In genomic region chr10:44598615-44599014, GRCm38 (mm10) we compare ENCODE assay signal across 27 mouse cellular contexts.
A peak's percentile ranks its signal among the peaks of the same experiment; 100 is the strongest.
DNase-seq lines count a peak whose midpoint lies in the region; ATAC-seq lines count a peak whose summit lies in the region.
"Had no signal": no experiment of that assay in that cellular context is flagged by ENCODE, and none has a peak within 500 bp of the region (broad histone marks: within the 10 kb centered on the region; RNA-seq: fewer than 3 reads in every experiment).

No protein-coding gene starts in this region.

- WGBS in liver, embryonic 16.5 days (ENCODE audit: insufficient replicate concordance) = 65% methylated on average over 3 of the region's 3 CpGs
- WGBS in liver, embryonic 11.5 days = 81% methylated on average over 3 of the region's 3 CpGs
- whole genome bisulfite sequencing in embryonic facial prominence, embryonic 10.5 days = 84% methylated on average over 3 of the region's 3 CpGs
- 78% methylated on average over 3 of the region's 3 CpGs for WGBS in limb, embryonic 12.5 days

- H3K4me2 ChIP-seq in liver, embryonic 16.5 days (ENCODE audit: low read depth, low read length) = no peak overlapping the region
- no peak overlapping the region for H3K4me2 ChIP-seq in liver, embryonic 11.5 days
- H3K4me2 ChIP-seq in limb, embryonic 12.5 days = peak overlapping the region; percentile 31; the same call in 1 of the 2 replicates
- H3K4me2 ChIP-seq: embryonic facial prominence, embryonic 15.5 days; heart, embryonic 12.5 days; hindbrain, embryonic 14.5 days; lung, embryonic 14.5 days; midbrain, embryonic 12.5 days had no signal

- H3K27me3 ChIP-seq in liver, embryonic 16.5 days (ENCODE audit: control insufficient read depth, insufficient read depth, low read depth, low read length) = no peaks in the 10 kb centered on the region
- H3K27me3 ChIP-seq in liver, embryonic 11.5 days (replicated peaks; ENCODE audit: control insufficient read depth, insufficient read depth, low read length) = no peaks in the 10 kb centered on the region
- no peaks in the 10 kb centered on the region for H3K27me3 ChIP-seq in embryonic facial prominence, embryonic 10.5 days (replicated peaks; ENCODE audit: low read depth, poor library complexity, severe bottlenecking)
- peaks cover 7% of the 10 kb centered on the region; the same call in 1 of the 2 replicates for H3K27me3 ChIP-seq in limb, embryonic 12.5 days
- H3K27me3 ChIP-seq: embryonic facial prominence, embryonic 15.5 days; heart, embryonic 12.5 days; midbrain, embryonic 12.5 days had no signal

- no peak overlapping the region for H3K9ac ChIP-seq in liver, embryonic 16.5 days (ENCODE audit: low read depth, low read length)
- H3K9ac ChIP-seq in liver, embryonic 11.5 days (ENCODE audit: low read depth, low read length) = no peak overlapping the region
- H3K9ac ChIP-seq in limb, embryonic 12.5 days (replicated peaks) = no peak overlapping the region
- H3K9ac ChIP-seq: embryonic facial prominence, embryonic 15.5 days; heart, embryonic 12.5 days; hindbrain, embryonic 14.5 days; lung, embryonic 14.5 days; midbrain, embryonic 12.5 days had no signal

- H3K36me3 ChIP-seq in liver, embryonic 16.5 days (ENCODE audit: control insufficient read depth, insufficient read depth) = no peaks in the 10 kb centered on the region
- no peaks in the 10 kb centered on the region for H3K36me3 ChIP-seq in liver, embryonic 11.5 days (ENCODE audit: control insufficient read depth, insufficient read depth, low read length)
- H3K36me3 ChIP-seq in embryonic facial prominence, embryonic 10.5 days (replicated peaks) = no peaks in the 10 kb centered on the region
- no peaks in the 10 kb centered on the region for H3K36me3 ChIP-seq in limb, embryonic 12.5 days
- H3K36me3 ChIP-seq: embryonic facial prominence, embryonic 15.5 days; heart, embryonic 12.5 days; midbrain, embryonic 12.5 days had no signal

- no peaks in the 10 kb centered on the region for H3K9me3 ChIP-seq in liver, embryonic 16.5 days (replicated peaks; ENCODE audit: control insufficient read depth, low read length)
- H3K9me3 ChIP-seq in liver, embryonic 11.5 days (ENCODE audit: control insufficient read depth, low read length) = no peaks in the 10 kb centered on the region
- H3K9me3 ChIP-seq in embryonic facial prominence, embryonic 10.5 days = no peaks in the 10 kb centered on the region
- H3K9me3 ChIP-seq in limb, embryonic 12.5 days = no peaks in the 10 kb centered on the region
- H3K9me3 ChIP-seq: embryonic facial prominence, embryonic 15.5 days; heart, embryonic 12.5 days; megakaryocyte, embryonic 14.5 days; midbrain, embryonic 12.5 days had no signal

- no peak for DNase-seq in liver, embryonic 11.5 days (ENCODE audit: low spot score)
- no peak for DNase-seq in embryonic facial prominence, embryonic 10.5 days (ENCODE audit: low spot score)
- DNase-seq in layer of hippocampus, adult 8-10 months (ENCODE audit: low spot score in 2 of 2) = no peak
- DNase-seq: adrenal gland, postnatal 14 days; cerebellum, adult 18-20 months; gastrocnemius, postnatal 25 days; heart, adult 2 months; heart, postnatal 4 days; kidney, adult 11 months; kidney, postnatal 25 days; liver; lung, embryonic 14.5 days; lung, postnatal 14 days; right cerebral cortex, postnatal 14 days; thymus, postnatal 25 days had no signal

- H3K4me1 ChIP-seq in liver, embryonic 16.5 days (ENCODE audit: control insufficient read depth, low read depth, low read length) = no peaks in the 10 kb centered on the region
- H3K4me1 ChIP-seq in liver, embryonic 11.5 days (replicated peaks; ENCODE audit: control insufficient read depth, insufficient read depth, low read length) = no peaks in the 10 kb centered on the region
- H3K4me1 ChIP-seq in embryonic facial prominence, embryonic 10.5 days = peaks cover 35% of the 10 kb centered on the region
- peaks cover 22% of the 10 kb centered on the region for H3K4me1 ChIP-seq in limb, embryonic 12.5 days (replicated peaks)
- H3K4me1 ChIP-seq: heart, embryonic 12.5 days had no signal

- H3K4me3 ChIP-seq in liver, embryonic 16.5 days (ENCODE audit: low read depth, low read length) = no peak overlapping the region
- no peak overlapping the region for H3K4me3 ChIP-seq in liver, embryonic 11.5 days (ENCODE audit: low read depth, low read length)
- H3K4me3 ChIP-seq in embryonic facial prominence, embryonic 10.5 days = no peak overlapping the region
- H3K4me3 ChIP-seq in limb, embryonic 12.5 days (replicated peaks) = no peak overlapping the region
- H3K4me3 ChIP-seq: embryonic facial prominence, embryonic 15.5 days; heart, adult 2 months; heart, embryonic 12.5 days; left cerebral cortex, adult 2 months; megakaryocyte, embryonic 14.5 days; midbrain, embryonic 12.5 days had no signal

- ATAC-seq in liver, embryonic 16.5 days (ENCODE audit: low read depth) = no peak
- ATAC-seq in liver, embryonic 11.5 days (replicated peaks; ENCODE audit: low FRiP score) = no peak
- no peak for ATAC-seq in limb, embryonic 12.5 days (ENCODE audit: insufficient number of reproducible peaks, insufficient read depth, low FRiP score, low TSS enrichment, low read depth)
- ATAC-seq in monocyte, adult 5-6 weeks (replicated peaks; ENCODE audit: insufficient number of reproducible peaks, low FRiP score, low TSS enrichment, poor library complexity, severe bottlenecking) = peak; percentile 27
- ATAC-seq in activated CD4-positive, CD25-positive, alpha-beta regulatory T cell, adult 4 months = no peak
- ATAC-seq: forebrain, embryonic 14.5 days; inflammation-experienced regulatory T-cells, adult 6 months had no signal

- 0 out of 2 replicates have a peak overlapping the region, but pooled peaks have one; percentile 20 for H3K27ac ChIP-seq in liver, embryonic 16.5 days (ENCODE audit: low read length)
- no peak overlapping the region for H3K27ac ChIP-seq in liver, embryonic 11.5 days (ENCODE audit: low read depth, low read length)
- H3K27ac ChIP-seq in embryonic facial prominence, embryonic 10.5 days (replicated peaks) = peak overlapping the region; percentile 76
- no peak overlapping the region for H3K27ac ChIP-seq in limb, embryonic 12.5 days
- H3K27ac ChIP-seq: embryonic facial prominence, embryonic 15.5 days; heart, adult 2 months; hindbrain, embryonic 14.5 days; left cerebral cortex, adult 2 months; midbrain, embryonic 12.5 days had no signal

Comparison
In these comparisons a context has a peak if more than half of its experiments do, and no peak if none do; other contexts are left out.
1. H3K27ac ChIP-seq: peak in liver, embryonic 16.5 days (single experiment) and embryonic facial prominence, embryonic 10.5 days (single experiment); none in liver, embryonic 11.5 days (single experiment) and limb, embryonic 12.5 days (single experiment).